Mouse (Mus musculus): ENCODE results near the gene Uck1.

Gene Uck1

GRCm38 (mm10) chr2:32258887-32259533, 949 bp downstream of the Uck1 start:
- peak; percentile 40 for DNase-seq (ENCODE audit: low read depth)

- DNase-seq (ENCODE audit: low read depth): no peak
Measured at GRCm38 (mm10) chr2:32256273-32256672, 3.7 kb downstream of the Uck1 start.

DNA sequence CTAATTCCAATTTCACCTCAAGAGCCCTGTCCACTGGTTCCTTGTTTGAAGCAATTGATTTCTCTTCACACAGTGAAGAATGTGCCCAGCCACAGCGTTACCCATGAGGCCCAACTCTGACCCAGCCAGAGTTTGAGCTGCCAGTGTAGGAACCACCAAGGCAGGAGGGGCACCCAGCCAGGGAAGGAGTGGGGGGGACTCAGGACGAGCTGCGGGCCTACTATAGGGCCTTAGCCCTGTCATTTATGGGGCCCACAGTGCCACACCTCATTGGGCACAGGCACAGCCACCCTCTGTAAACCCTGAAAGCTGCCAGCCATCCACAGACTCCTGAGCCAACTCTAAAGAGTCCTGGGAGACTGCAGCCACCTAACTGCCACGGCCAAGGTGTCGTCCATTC, 5.4 kb downstream of the Uck1 start:
- no peak for DNase-seq (ENCODE audit: low read depth)

GRCm38 (mm10) chr2:32253352-32253751, 6.6 kb downstream of the Uck1 start:
- DNase-seq (ENCODE audit: low read depth): no peak

GRCm38 (mm10) chr2:32252658-32253057, 7.3 kb downstream of the Uck1 start:
- no peak for DNase-seq (ENCODE audit: low read depth)

DNA sequence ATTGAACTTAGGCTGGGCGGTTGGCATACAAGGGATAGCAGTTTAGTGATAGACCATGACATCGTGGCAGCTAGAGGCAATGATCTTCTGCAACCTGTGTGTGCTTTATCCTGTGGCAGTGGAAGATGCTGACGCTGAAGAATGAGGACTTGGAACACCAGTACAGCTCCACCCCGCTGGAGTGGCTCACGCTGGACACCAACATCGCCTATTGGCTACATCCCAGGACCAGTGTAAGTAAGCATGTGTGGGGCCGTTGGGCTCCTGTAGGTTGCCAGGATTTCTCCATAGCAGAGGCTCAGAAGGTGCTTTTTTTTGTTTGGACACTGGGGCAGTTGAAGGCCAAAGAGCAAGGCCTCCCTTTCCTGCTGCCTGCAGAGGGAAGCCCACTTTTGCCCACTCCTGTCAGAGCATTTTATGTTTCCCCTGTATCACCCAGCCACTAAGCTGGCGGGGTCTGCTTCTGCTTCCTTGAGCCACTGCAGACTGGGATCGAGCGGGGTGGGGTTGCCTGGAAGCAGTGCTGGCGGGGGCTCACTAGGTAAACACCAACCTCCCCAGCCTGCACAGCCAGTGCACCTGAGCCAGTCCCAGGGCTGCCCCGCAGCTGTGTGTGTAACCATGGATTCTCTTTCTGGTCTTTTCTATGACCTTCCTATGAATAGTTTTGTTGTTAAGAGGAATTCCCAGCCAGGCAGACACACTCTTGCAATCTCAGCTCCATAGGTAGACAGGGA, 8.0 kb downstream of the Uck1 start:
- no peak for DNase-seq (ENCODE audit: low read depth)

DNA sequence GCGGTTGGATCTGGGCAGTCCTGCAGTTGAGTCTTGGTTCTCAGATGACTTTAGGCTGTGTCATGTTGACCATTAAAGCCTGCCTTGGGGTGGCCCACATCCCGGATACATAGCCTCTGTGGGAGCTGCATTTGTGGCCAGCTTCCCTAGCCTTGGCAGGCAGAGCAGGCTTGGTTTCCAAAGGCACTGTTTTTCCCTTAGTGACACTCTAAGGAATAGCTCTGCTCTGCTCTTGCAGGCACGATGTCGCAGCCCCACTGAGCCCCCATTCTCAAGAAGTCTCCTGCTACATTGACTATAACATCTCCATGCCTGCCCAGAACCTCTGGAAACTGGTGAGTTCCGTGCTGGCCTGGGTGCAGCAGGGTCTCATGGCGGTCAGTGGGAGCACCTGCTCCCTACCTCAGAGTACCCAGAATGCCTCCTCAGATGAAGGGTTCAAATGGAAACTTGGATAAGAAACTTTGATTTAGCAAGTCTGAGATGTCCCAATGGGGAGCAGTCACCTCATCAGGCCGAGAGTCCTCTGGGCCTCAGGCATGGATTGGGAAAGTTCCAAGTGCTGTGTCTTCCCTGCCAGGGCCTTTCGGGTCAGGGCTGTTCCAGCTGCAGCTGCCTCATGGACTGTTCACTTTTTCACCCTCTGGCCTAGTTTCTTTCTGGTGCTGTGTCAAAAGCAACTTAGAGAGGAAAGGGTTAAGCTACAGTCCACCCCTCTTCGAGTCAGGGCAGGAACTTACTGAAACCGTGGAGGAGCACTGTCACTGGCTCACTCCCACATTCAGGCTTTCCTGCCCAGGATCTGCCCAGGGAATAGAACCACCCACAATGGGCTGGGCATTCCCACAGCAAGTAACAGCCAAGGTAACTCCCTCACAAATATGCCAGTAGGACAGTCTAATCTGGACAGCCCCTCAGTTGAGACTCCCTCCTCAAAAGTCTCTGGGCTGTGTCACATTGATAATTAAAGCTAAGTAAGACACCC, 11.3 kb downstream of the Uck1 start:
- no peak for DNase-seq (ENCODE audit: low read depth)

- DNase-seq (ENCODE audit: low read depth): no peak
Measured at GRCm38 (mm10) chr2:32246741-32247140, 13.2 kb downstream of the Uck1 start.

DNA sequence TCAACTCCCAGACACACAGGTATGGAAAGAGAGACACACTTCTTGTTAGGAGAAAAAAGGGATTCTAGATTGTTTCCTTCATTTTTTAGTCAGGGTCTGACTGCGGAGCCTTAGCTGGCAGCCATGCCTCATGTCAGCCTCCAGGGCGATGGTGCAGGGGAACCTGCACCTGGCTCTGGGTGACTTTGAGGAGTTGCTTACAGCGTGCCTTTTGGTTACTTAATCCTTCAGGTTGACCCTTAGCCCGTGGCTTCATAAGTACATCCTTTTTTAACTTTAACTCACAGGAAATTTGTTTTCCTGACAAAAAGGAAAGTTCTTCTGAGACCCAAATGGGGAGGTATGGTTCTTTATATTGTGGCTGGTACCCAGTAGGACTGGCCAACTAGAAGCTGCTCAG, 17.0 kb downstream of the Uck1 start:
- DNase-seq (ENCODE audit: low read depth): no peak

- DNase-seq (ENCODE audit: low read depth): no peak
Measured at GRCm38 (mm10) chr2:32240591-32240990, 19.4 kb downstream of the Uck1 start.

- DNase-seq (ENCODE audit: low read depth): no peak
Measured at GRCm38 (mm10) chr2:32238708-32239435, 21.1 kb downstream of the Uck1 start.

DNA sequence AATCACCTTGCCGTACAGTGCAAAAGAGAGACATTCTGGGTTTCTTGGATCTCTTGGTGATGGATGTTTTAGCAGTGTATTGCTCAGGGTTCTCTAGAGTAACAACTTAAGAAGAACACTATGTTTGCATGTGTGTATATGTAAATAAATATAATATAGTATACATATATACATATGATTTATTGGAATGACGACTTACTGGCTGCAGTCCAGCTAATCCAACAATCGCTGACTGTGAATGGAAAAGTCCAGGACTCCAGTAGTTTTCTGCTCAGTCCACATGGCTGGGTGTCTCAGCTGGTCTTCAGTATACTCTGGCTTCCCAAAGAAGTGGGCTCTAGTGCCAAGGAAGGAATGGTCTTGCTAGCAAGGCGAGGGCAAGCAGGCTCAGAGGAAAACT, 22.4 kb downstream of the Uck1 start:
- DNase-seq (ENCODE audit: low read depth): peak; percentile 63

DNA sequence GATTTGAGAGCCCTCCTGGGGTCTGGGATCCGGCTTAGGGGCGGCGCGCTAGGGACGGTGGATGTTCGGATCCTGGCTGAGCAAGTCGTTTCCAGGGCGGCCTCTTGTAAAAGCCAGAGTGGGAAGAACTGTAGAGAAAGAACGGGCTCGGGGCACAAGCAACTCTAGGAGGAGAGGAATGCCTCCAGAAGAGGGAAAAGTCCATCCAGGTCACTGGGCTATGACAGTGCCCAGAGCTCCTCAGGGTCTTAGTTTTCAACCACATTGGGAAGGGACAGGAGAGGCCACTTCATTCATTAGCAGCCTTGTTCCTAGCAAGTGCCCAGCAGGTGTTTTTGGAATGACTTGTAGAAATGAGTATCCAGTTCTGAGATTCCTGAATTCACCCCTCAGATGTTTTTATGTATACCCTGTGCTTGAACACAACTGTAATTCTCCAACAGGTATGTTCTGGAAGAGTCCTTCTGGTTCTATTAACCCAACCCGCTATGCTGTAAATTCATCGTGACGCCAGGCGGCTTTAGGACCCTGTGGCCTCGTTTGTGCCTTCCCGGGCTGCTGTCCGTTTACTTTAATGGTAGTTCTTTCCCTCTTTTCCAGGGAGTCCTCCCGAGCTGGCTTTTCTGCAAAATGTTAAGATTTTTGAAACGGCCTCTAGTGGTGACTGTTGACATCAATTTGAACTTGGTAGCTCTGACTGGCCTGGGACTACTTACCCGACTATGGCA, 23.0 kb downstream of the Uck1 start:
- DNase-seq (ENCODE audit: low read depth): peak; percentile 87

DNA sequence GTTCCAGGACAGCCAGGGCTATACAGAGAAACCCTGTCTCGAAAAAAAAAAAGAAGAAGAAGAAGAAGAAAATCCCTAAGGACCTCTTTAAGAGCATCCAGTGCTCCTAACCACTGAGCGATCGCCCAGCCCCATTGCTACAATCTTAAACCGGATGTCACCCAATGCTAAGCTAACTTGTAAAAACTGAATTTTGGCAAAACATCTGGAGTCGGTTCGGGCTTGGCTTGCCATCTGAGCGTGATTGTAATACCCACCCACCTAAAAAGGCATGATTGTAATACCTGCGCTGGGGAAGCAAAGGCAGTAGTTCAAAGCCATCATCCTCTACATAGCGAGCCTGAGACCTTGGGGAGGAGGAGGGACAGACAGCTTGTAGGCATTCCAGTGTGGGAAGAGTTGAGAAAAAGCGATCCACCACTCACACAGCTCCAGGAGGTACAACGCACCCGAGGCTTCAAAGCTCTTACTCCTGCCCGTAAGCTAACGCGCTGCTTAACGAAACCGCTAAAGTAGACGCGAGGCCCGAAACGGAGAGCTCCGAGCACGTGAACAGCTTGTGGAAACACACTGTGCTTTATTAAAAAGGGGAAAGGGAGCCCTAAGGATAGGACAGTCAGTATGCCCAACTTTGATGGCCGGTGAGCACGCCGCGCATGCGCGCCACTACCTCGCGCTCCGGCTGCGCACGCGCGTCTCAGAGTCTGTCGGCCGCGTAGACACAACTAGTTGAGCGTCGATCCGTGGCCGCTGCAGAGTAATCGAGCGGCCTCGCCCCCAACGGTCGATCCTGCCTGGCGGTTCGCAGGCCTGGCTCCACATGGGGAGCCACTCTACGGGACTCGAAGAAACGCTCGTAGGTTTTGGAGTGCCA, 23.8 kb downstream of the Uck1 start, which contains the start of gene Pomt1:
TSS of gene Pomt1 (plus strand) at position 705 of the 874 bp plus-strand sequence.
- DNase-seq (ENCODE audit: low read depth): peak; percentile 98

DNA sequence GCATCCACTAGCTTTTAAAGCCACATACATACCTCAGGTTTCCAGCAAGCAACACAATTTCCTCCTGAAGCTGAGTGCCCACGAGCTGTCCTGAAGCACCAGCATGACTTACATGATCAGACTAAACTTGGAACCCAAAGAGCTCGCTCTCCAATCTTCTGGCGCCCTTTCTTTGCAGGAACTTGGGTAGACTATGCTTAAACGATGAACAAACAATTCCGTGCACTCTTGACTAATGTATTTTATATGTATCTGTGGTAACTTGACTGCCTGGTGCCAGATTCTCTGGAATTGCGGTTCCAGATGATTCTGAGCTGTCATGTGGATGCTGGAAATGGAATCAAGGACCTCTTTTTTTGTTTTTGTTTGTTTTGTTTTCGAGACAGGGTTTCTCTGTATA, 24.5 kb downstream of the Uck1 start:
- peak; percentile 51 for DNase-seq (ENCODE audit: low read depth)

- DNase-seq (ENCODE audit: low read depth): no peak
Measured at GRCm38 (mm10) chr2:32222057-32222456, 37.9 kb downstream of the Uck1 start.

DNA sequence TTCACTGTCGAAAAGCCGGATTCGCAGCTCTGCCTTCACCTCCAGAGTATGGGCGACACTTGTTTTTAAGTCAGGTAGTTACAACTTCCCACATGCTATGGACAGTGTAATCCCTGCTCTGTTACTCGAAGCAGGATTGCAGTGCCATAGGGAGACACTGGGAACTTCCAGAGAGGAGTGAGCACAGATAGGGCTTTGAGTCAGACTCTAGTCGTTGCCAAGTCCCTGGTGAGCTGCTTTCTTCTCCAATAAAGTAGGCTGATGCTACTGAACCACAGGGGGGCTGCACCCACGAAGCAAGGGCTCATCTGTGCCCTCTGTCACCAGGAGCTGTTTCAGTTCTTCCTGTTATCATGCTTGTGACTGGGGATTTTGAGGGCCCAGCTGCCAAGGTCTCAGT, 38.4 kb downstream of the Uck1 start:
- DNase-seq (ENCODE audit: low read depth): no peak

- DNase-seq (ENCODE audit: low read depth): no peak
Measured at GRCm38 (mm10) chr2:32220969-32221368, 39.0 kb downstream of the Uck1 start.

GRCm38 (mm10) chr2:32220021-32220420, 39.9 kb downstream of the Uck1 start:
- DNase-seq (ENCODE audit: low read depth): no peak

- no peak for DNase-seq (ENCODE audit: low read depth)
Measured at GRCm38 (mm10) chr2:32219501-32219900, 40.5 kb downstream of the Uck1 start.
